Mouse (Mus musculus) midbrain, postnatal 0 days (tissue): ENCODE results near the gene C1d. TPM values are rescaled to one million over a fixed set of nuclear protein-coding genes. Genes with fewer than 3 reads are reported as not detected.

Experiments
- ATAC-seq: fragments of 200-750 bp; cut with Nextera tagmentation; 2 replicates; pipeline ENCODE4 v1.8.0; 2017; ENCODE audit warnings: moderate number of reproducible peaks, mild to moderate bottlenecking, moderate TSS enrichment, moderate library complexity; ENCODE audit not compliant: low FRiP score
- DNase-seq: peaks from one replicate; pipeline ENCODE4 v3.0.0-alpha.2; 2015; ENCODE audit warnings: low spot score
- H3K27ac ChIP-seq: fragments of 300-500 bp; sonication (generic); 2 replicates; pipeline ENCODE4 v1.5.1; 2014; ENCODE audit warnings: low read depth, mild to moderate bottlenecking, low read length, mixed read lengths
- H3K27me3 ChIP-seq: fragments of 300-500 bp; sonication (generic); 2 replicates; pipeline ENCODE4 v1.6.1; 2014; ENCODE audit warnings: low read length, control low read depth, mixed read lengths; ENCODE audit not compliant: insufficient read depth
- H3K36me3 ChIP-seq: fragments of 300-500 bp; sonication (generic); 2 replicates; pipeline ENCODE4 v1.6.1; 2014; ENCODE audit warnings: low read length, control low read depth, mixed read lengths; ENCODE audit not compliant: insufficient read depth
- H3K4me1 ChIP-seq: fragments of 300-500 bp; sonication (generic); 2 replicates; pipeline ENCODE4 v1.6.1; 2014; ENCODE audit warnings: mild to moderate bottlenecking, control low read depth, antibody characterized with exemption, low read length, mixed read lengths; ENCODE audit not compliant: insufficient read depth
- H3K4me2 ChIP-seq: fragments of 300-500 bp; sonication (generic); 2 replicates; pipeline ENCODE4 v1.6.1; 2014; ENCODE audit warnings: low read depth, mild to moderate bottlenecking, low read length, mixed read lengths; ENCODE audit not compliant: poor library complexity, severe bottlenecking
- H3K4me3 ChIP-seq: fragments of 300-500 bp; sonication (generic); 2 replicates; pipeline ENCODE4 v1.5.1; 2014; ENCODE audit warnings: low read depth, mild to moderate bottlenecking, low read length, moderate library complexity
- H3K9ac ChIP-seq: fragments of 300-500 bp; sonication (generic); replicated peaks from 2 replicates; pipeline ENCODE4 v1.6.1; 2014; ENCODE audit warnings: mild to moderate bottlenecking, low read length, moderate library complexity, mixed read lengths; ENCODE audit not compliant: poor library complexity, severe bottlenecking
- H3K9me3 ChIP-seq: fragments of 300-500 bp; sonication (generic); 2 replicates; pipeline ENCODE4 v1.6.1; 2016; ENCODE audit warnings: low read length, control low read depth
- CTCF ChIP-seq: IDR thresholded peaks from 2 replicates; pipeline ENCODE4 v1.5.1; 2016; ENCODE audit warnings: antibody characterized with exemption, mild to moderate bottlenecking
- WGBS: fragments of 180-500 bp; shearing (Covaris S2); extraction: QIAGEN DNeasy Blood & Tissue Kit; methylation state at CpG from one replicate; pipeline ENCODE4 v1.1.7; 2014; 5-methylcytosine and 5-hydroxymethylcytosine counted together
- polyA plus RNA-seq: library from polyadenylated mRNA; unstranded; fragments of >200 nt; fragmentation: Nextera tagmentation; extraction: Ambion mirVana; gene quantifications from 2 replicates; pipeline ENCODE4 v1.2.1, GENCODE M21; 2015
- total RNA-seq: library from RNA; depleted of rRNA; stranded (reverse); fragments of >200 nt; gene quantifications from 2 replicates; pipeline ENCODE4 v1.2.3, GENCODE M21; 2014

Gene C1d
- total and polyA plus RNA-seq, 2 experiments from 2014 or later, result 59.0 to 207 TPM

DNA sequence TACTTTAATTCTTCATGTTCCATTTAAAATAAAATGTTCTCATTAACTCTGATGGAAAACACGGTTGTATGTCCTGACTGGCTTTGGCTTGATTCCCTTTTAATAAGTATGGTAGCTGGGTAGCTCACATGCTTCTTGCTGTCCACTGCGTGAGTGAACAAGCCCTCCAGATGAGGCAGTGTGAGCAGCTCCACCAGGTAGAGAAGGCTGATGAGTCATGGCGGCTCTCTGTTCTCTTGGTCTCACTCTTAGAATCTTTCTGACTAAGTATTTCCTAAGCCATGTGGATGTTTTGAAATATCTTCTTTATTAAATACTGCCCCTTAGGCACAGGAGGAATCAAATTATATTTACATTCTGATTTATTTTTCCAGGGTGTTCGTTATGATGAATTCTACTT, 9.8 kb downstream of the C1d start:
- Histone ChIP-seq H3K36me3 (peaks cover 7% of the 10 kb centered on the region; the same call in 1 of the 2 replicates), H3K9ac (no peak overlapping the region), H3K27ac (no peak overlapping the region), H3K4me1 (no peaks in the 10 kb centered on the region), H3K4me2 (no peak overlapping the region), H3K9me3 (no peaks in the 10 kb centered on the region), H3K4me3 (no peak overlapping the region), H3K27me3 (no peaks in the 10 kb centered on the region)
- 95% methylated on average over 4 of the region's 4 CpGs for WGBS
- TF ChIP-seq CTCF, result no peak
- DNase-seq, result no peak
- no peak for ATAC-seq

GRCm38 (mm10) chr11:17268801-17269200, 11.4 kb downstream of the C1d start:
- no peak for TF ChIP-seq CTCF
- Histone ChIP-seq H3K4me2 (no peak overlapping the region), H3K4me3 (no peak overlapping the region), H3K9me3 (no peaks in the 10 kb centered on the region), H3K27me3 (no peaks in the 10 kb centered on the region), H3K27ac (no peak overlapping the region), H3K4me1 (no peaks in the 10 kb centered on the region), H3K9ac (no peak overlapping the region), H3K36me3 (peaks cover 7% of the 10 kb centered on the region; the same call in 1 of the 2 replicates)
- ATAC-seq (no peak), DNase-seq (no peak)
- 92% methylated on average over 1 of the region's 1 CpGs for WGBS

DNA sequence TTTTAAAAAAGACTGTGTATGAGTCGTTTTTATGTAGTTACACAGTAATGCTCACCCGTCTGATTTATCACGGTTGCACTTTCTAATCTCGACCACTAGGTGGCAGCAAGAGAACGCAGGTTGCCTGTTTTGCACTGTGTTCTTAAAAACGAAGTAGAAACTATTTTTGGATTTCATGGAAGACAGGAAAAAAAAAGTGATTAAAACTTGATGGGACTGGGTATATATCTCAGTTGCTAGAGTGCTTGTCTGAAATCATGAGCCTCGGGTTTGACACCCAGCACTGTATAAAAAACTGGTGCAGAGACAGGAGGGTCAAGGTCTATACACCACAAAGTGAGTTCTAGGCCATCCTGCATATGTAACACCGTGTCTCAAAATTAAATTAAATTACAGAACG, 22.6 kb downstream of the C1d start:
- Histone ChIP-seq H3K9me3 (no peaks in the 10 kb centered on the region), H3K4me3 (no peak overlapping the region), H3K36me3 (no peaks in the 10 kb centered on the region), H3K4me1 (no peaks in the 10 kb centered on the region), H3K27me3 (no peaks in the 10 kb centered on the region), H3K27ac (no peak overlapping the region), H3K9ac (no peak overlapping the region), H3K4me2 (no peak overlapping the region)
- ATAC-seq, result peak; percentile 60; the same call in 1 of the 2 replicates
- peak; percentile 95 for TF ChIP-seq CTCF
- WGBS, result 13% methylated on average over 9 of the region's 9 CpGs
- DNase-seq, result peak; percentile 75

- DNase-seq (no peak), ATAC-seq (no peak)
- WGBS, result 68% methylated on average over 10 of the region's 10 CpGs
- Histone ChIP-seq H3K36me3 (no peaks in the 10 kb centered on the region), H3K9me3 (no peaks in the 10 kb centered on the region), H3K27me3 (no peaks in the 10 kb centered on the region), H3K4me2 (no peak overlapping the region), H3K9ac (no peak overlapping the region), H3K27ac (no peak overlapping the region), H3K4me1 (no peaks in the 10 kb centered on the region), H3K4me3 (no peak overlapping the region)
- peak; percentile 37; the same call in 1 of the 2 replicates for TF ChIP-seq CTCF
These were observed 26.7 kb downstream of the C1d start for GRCm38 (mm10) chr11:17284055-17284454.

- no peaks in the 10 kb centered on the region for H3K9me3 ChIP-seq
- no peak for ATAC-seq
- no peak overlapping the region for H3K4me3 ChIP-seq
- H3K27me3 ChIP-seq, result no peaks in the 10 kb centered on the region
- H3K4me1 ChIP-seq, result no peaks in the 10 kb centered on the region
- no peak for TF ChIP-seq CTCF
- H3K36me3 ChIP-seq, result no peaks in the 10 kb centered on the region
- H3K9ac ChIP-seq, result no peak overlapping the region
- DNase-seq, result no peak
- no peak overlapping the region for H3K27ac ChIP-seq
- H3K4me2 ChIP-seq, result no peak overlapping the region
These were observed 31.5 kb downstream of the C1d start for GRCm38 (mm10) chr11:17288884-17289283.

DNA sequence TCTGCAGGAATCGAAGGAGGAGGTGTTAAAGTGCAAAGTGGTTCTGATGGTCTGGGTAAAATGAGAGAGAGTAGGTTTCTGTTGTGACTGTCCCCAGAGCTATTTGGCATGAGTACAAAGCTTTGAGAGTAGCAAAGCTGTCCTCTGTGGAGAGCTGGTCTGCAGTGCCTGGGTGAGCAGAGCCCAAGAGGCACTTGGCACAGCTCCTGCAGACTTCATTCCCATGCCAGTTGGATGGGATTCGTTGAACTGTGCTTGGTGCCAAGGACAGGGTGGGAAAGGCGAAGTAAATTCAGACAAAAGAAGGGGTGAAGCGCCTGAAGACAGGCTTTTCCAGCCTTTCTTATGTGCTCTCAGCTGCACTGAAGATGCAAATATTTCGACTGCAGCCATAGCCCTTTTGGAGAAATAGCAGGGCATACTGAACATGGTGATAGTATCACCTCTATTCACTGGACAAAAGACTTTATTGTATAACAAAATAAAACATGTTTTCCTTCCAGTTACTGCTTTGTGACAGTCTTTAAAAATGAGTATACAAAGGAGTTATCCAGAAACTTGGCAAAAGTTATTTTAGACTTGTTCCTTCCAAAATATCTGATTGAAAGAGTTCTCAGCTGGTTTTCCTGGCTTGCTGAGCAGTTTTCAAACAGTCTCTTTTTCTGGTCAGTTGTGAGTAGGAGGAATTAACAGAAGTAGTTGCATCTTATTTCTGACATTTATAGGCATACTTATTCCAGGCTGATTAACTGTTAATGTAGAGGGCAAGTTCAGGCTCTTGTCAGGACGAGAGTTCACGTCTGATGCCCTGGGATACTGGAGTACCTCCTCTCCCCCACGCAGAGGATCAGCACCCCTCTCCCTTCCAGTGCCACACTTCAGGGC, 48.9 kb downstream of the C1d start:
- ATAC-seq, result peak; percentile 91
- H3K4me2 ChIP-seq, result no peak overlapping the region
- no peak overlapping the region for H3K4me3 ChIP-seq
- no peaks in the 10 kb centered on the region for H3K36me3 ChIP-seq
- no peak overlapping the region for H3K9ac ChIP-seq
- H3K9me3 ChIP-seq, result no peaks in the 10 kb centered on the region
- no peak for TF ChIP-seq CTCF
- DNase-seq, result peak; percentile 93
- H3K27ac ChIP-seq, result peak overlapping the region; percentile 47; the same call in 1 of the 2 replicates
- H3K4me1 ChIP-seq, result no peaks in the 10 kb centered on the region
- H3K27me3 ChIP-seq, result no peaks in the 10 kb centered on the region
- WGBS, result 58% methylated on average over 8 of the region's 8 CpGs
